Mouse (Mus musculus) ES-Bruce4 (cell line): Measurements from ENCODE around the gene 1700010B08Rik. TPM values are rescaled to one million over a fixed set of nuclear protein-coding genes. Genes with fewer than 3 reads are reported as not detected.

Source experiments
- H3K27ac ChIP-seq: 2 replicates; pipeline ENCODE4 v1.5.1; 2012; ENCODE audit warnings: low read length, inconsistent platforms; ENCODE audit not compliant: insufficient read depth
- H3K27me3 ChIP-seq: 2 replicates; pipeline ENCODE4 v1.6.1; 2012; ENCODE audit warnings: mild to moderate bottlenecking, low read length, inconsistent platforms; ENCODE audit not compliant: control insufficient read depth, poor library complexity, insufficient read depth, severe bottlenecking
- H3K36me3 ChIP-seq: 2 replicates; pipeline ENCODE4 v1.6.1; 2012; ENCODE audit warnings: inconsistent platforms, mild to moderate bottlenecking, low read length, moderate library complexity; ENCODE audit not compliant: control insufficient read depth, poor library complexity, insufficient read depth, severe bottlenecking
- H3K4me1 ChIP-seq: one replicate; pipeline ENCODE4 v1.8.1; 2011; ENCODE audit warnings: low read length; ENCODE audit not compliant: control insufficient read depth, insufficient read depth
- H3K4me3 ChIP-seq: 2 replicates; pipeline ENCODE4 v1.5.1; 2011; ENCODE audit warnings: low read depth, mild to moderate bottlenecking, low read length
- H3K9ac ChIP-seq: 2 replicates; pipeline ENCODE4 v1.6.1; 2012; ENCODE audit warnings: low read depth, mild to moderate bottlenecking, inconsistent platforms; ENCODE audit not compliant: poor library complexity, severe bottlenecking
- H3K9me3 ChIP-seq: replicated peaks from 2 replicates; pipeline ENCODE4 v1.6.1; 2012; ENCODE audit warnings: mild to moderate bottlenecking, low read length, inconsistent platforms; ENCODE audit not compliant: control insufficient read depth, poor library complexity, insufficient read depth, severe bottlenecking
- CTCF ChIP-seq: IDR thresholded peaks from one replicate; pipeline ENCODE4 v1.8.1; 2011; ENCODE audit warnings: low read depth, low read length
- EP300 ChIP-seq: IDR thresholded peaks from 2 replicates; pipeline ENCODE4 v1.6.1; 2011; ENCODE audit warnings: low read depth, low read length; ENCODE audit not compliant: insufficient read depth
- POLR2A ChIP-seq: IDR thresholded peaks from one replicate; pipeline ENCODE4 v1.8.1; 2011; ENCODE audit warnings: low read length; ENCODE audit not compliant: insufficient read depth
- polyA plus RNA-seq: library from polyadenylated mRNA; stranded (reverse); fragments of >200 nt; gene quantifications from 2 replicates; pipeline ENCODE4 v1.2.4, GENCODE M21; 2011; ENCODE audit warnings: low read depth; ENCODE audit not compliant: missing spikeins, insufficient read depth, insufficient read length

1700010B08Rik gene
- polyA plus RNA-seq, 1 experiment, result not detected

DNA sequence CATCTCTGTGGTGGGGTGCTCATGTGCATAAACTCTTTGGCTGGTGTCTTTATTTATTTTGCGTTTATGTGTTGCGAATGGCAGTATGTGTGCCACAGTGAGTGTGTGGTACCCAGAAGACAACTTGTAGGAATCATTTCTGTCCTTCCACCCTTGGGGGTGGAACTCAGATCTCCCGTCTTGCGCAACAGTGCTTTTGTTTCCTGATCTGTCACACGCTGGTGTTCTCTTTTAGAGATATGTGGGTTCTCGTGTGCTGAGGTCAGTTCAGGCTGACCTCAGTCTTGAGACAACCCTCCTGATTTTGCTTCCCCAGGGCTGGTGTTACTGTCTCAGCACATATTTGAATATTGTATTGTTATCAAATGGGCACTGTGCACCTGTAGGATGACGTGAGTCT is 19.9 kb downstream of the 1700010B08Rik start:
- H3K4me1 ChIP-seq, result peaks cover 2% of the 10 kb centered on the region
- H3K4me3 ChIP-seq, result no peak overlapping the region
- H3K36me3 ChIP-seq, result no peaks in the 10 kb centered on the region
- H3K27me3 ChIP-seq, result no peaks in the 10 kb centered on the region
- H3K9ac ChIP-seq, result no peak overlapping the region
- no peak for TF ChIP-seq EP300
- TF ChIP-seq CTCF, result no peak
- no peak for TF ChIP-seq POLR2A
- no peaks in the 10 kb centered on the region for H3K9me3 ChIP-seq
- H3K27ac ChIP-seq, result no peak overlapping the region

GRCm38 (mm10) chr2:173742090-173742489 is 22.9 kb downstream of the 1700010B08Rik start:
- no peak for TF ChIP-seq CTCF
- no peak for TF ChIP-seq EP300
- TF ChIP-seq POLR2A, result no peak
- Histone ChIP-seq H3K4me1 (peaks cover 2% of the 10 kb centered on the region), H3K4me3 (no peak overlapping the region)

GRCm38 (mm10) chr2:173742744-173743143 is 23.5 kb downstream of the 1700010B08Rik start:
- Histone ChIP-seq H3K4me1 (peaks cover 2% of the 10 kb centered on the region), H3K27me3 (no peaks in the 10 kb centered on the region), H3K9me3 (no peaks in the 10 kb centered on the region), H3K4me3 (no peak overlapping the region), H3K27ac (no peak overlapping the region), H3K9ac (no peak overlapping the region), H3K36me3 (no peaks in the 10 kb centered on the region)
- no peak for TF ChIP-seq POLR2A
- TF ChIP-seq EP300, result no peak
- no peak for TF ChIP-seq CTCF

More at GRCm38 (mm10) chr2:173742090-173742489, 22.9 kb downstream of the 1700010B08Rik start:
- Histone ChIP-seq H3K27me3 (no peaks in the 10 kb centered on the region), H3K36me3 (no peaks in the 10 kb centered on the region), H3K9me3 (no peaks in the 10 kb centered on the region), H3K27ac (no peak overlapping the region), H3K9ac (no peak overlapping the region)

DNA sequence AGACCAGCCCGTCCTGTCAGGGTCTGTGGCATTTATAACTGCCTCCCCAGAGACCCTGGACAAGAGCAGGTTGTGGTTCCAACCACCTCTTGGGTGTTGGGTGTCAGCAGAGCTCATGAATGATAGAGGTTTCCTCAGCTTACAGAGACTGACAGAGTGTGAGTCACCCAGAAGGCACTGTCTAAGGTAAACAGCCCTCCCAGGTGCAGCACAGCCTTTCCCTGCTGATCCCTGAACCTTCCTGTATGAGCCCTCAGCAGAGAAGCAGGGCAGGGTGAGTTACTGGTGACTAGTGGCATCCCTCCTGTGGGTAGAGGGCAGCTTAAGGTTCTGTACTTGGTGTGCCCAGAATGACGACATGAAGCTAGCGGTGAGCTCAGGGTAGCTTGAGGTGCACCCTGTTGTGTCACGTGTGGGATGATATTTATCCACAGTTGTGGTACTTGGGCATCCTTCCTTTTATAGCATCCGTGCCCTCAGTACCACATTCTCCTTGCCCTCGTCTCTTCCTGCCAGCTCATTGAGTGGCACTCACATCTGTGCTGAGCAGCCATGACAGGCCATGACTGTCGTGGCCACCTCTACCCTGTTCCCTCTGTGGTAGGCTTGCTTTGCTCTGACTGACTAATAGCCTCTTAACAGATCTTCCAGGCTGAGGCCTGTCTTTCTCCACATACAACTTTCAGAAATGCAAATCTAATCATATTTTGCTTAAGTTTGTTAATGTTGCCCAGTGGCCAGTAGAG is 25.0 kb downstream of the 1700010B08Rik start:
- Histone ChIP-seq H3K4me1 (peaks cover 2% of the 10 kb centered on the region), H3K36me3 (no peaks in the 10 kb centered on the region), H3K27me3 (no peaks in the 10 kb centered on the region), H3K9ac (no peak overlapping the region), H3K9me3 (no peaks in the 10 kb centered on the region), H3K27ac (no peak overlapping the region), H3K4me3 (no peak overlapping the region)
- no peak for TF ChIP-seq EP300
- no peak for TF ChIP-seq CTCF
- no peak for TF ChIP-seq POLR2A

- no peak overlapping the region for H3K4me3 ChIP-seq
- no peak overlapping the region for H3K9ac ChIP-seq
- no peaks in the 10 kb centered on the region for H3K27me3 ChIP-seq
- no peak overlapping the region for H3K27ac ChIP-seq
- H3K36me3 ChIP-seq, result no peaks in the 10 kb centered on the region
- no peaks in the 10 kb centered on the region for H3K4me1 ChIP-seq
- TF ChIP-seq EP300 (no peak), CTCF (no peak), POLR2A (no peak)
- H3K9me3 ChIP-seq, result no peaks in the 10 kb centered on the region
Measured at GRCm38 (mm10) chr2:173748961-173749659, 29.9 kb downstream of the 1700010B08Rik start.
